Mouse (Mus musculus) megakaryocyte-erythroid progenitor cell, adult 5-6 weeks (primary cell): ENCODE data around the gene Ccl21a. TPM values are rescaled to one million over a fixed set of nuclear protein-coding genes. Genes with fewer than 3 reads are reported as not detected.
"Not testable (repeated sequence)": the region's sequence is repeated elsewhere in the genome, so short reads cannot be mapped to it uniquely, and the experiment has no call there.

Experiments
- ATAC-seq: replicated peaks from 2 replicates; pipeline ENCODE4 v1.8.0; 2016; ENCODE audit warnings: mild to moderate bottlenecking, inconsistent platforms; ENCODE audit not compliant: severe bottlenecking, poor library complexity, low FRiP score, low TSS enrichment
- total RNA-seq, 2 experiments: library from RNA; stranded (forward) in 1 of 2; stranded (reverse) in 1 of 2; fragments of 200-1000, 215-1000 nt in 1 of 2; fragments of >200 nt in 1 of 2; fragmentation: Nextera tagmentation in 1 of 2; gene quantifications; 2 replicates each; pipeline ENCODE4 v1.2.3; 2014 to 2017

Gene Ccl21a
- total RNA-seq (2014; fragmentation: Nextera tagmentation) (not detected in 2 replicates), total RNA-seq (2017) (not detected in 2 replicates)

- ATAC-seq = not testable (repeated sequence)
Measured at GRCm38 (mm10) chr4:42773893-42774292, at the start of gene Ccl21a. Gene Ccl21a (minus strand): TSS chr4:42773993.

GRCm38 (mm10) chr4:42756477-42756876 lies 17.3 kb downstream of the Ccl21a start, which contains the start of gene Ccl19:
Gene Ccl19 (minus strand): TSS chr4:42756577.
- not testable (repeated sequence) for ATAC-seq

GRCm38 (mm10) chr4:42735245-42735644 lies 38.5 kb downstream of the Ccl21a start, which contains the start of gene 4930578G10Rik:
Gene 4930578G10Rik (plus strand): TSS chr4:42735545.
- not testable (repeated sequence) for ATAC-seq

Other genes starting within 250 kb of the Ccl21a start
- gene Fam205a2, start 245.8 kb downstream of the Ccl21a start, total RNA-seq (2014; fragmentation: Nextera tagmentation) = not detected in 2 replicates
- 0.08 TPM in 1 of 2 replicates, not detected in the other for gene Fam205a2, start 245.8 kb downstream of the Ccl21a start, total RNA-seq (2017)
- not detected in 2 replicates for gene Gm10591, start 161.8 kb downstream of the Ccl21a start, total RNA-seq (2014; fragmentation: Nextera tagmentation)
- not detected in 2 replicates for gene Gm10591, start 161.8 kb downstream of the Ccl21a start, total RNA-seq (2017)
- not detected in 2 replicates for gene Gm2564, start 144.3 kb downstream of the Ccl21a start, total RNA-seq (2014; fragmentation: Nextera tagmentation)
- gene Gm2564, start 144.3 kb downstream of the Ccl21a start, total RNA-seq (2017) = not detected in 2 replicates
- gene Ccl27b, start 118.7 kb downstream of the Ccl21a start, total RNA-seq (2014; fragmentation: Nextera tagmentation) = not detected in 2 replicates
- not detected in 2 replicates for gene Ccl27b, start 118.7 kb downstream of the Ccl21a start, total RNA-seq (2017)
- not detected in 2 replicates for gene Il11ra2, start 112.1 kb downstream of the Ccl21a start, total RNA-seq (2014; fragmentation: Nextera tagmentation)
- gene Il11ra2, start 112.1 kb downstream of the Ccl21a start, total RNA-seq (2017) = not detected in 2 replicates
- gene 4930578G10Rik, start 38.4 kb downstream of the Ccl21a start, total RNA-seq (2014; fragmentation: Nextera tagmentation) = not detected in 2 replicates
- not detected in 2 replicates for gene 4930578G10Rik, start 38.4 kb downstream of the Ccl21a start, total RNA-seq (2017)
- gene Ccl19, start 17.4 kb downstream of the Ccl21a start, total RNA-seq (2014; fragmentation: Nextera tagmentation) = not detected in 2 replicates
- gene Ccl19, start 17.4 kb downstream of the Ccl21a start, total RNA-seq (2017) = not detected in 2 replicates
- 0.94 TPM in 1 of 2 replicates, not detected in the other for gene Fam205a1, start 79.9 kb upstream of the Ccl21a start, total RNA-seq (2014; fragmentation: Nextera tagmentation)
- gene Fam205a1, start 79.9 kb upstream of the Ccl21a start, total RNA-seq (2017) = not detected in 2 replicates
- gene Gm12394, start 82.8 kb upstream of the Ccl21a start, total RNA-seq (2014; fragmentation: Nextera tagmentation) = not detected in 2 replicates
- not detected in 2 replicates for gene Gm12394, start 82.8 kb upstream of the Ccl21a start, total RNA-seq (2017)
- not detected in 2 replicates for gene Fam205c, start 100.2 kb upstream of the Ccl21a start, total RNA-seq (2014; fragmentation: Nextera tagmentation)
- not detected in 2 replicates for gene Fam205c, start 100.2 kb upstream of the Ccl21a start, total RNA-seq (2017)
- not detected in 2 replicates for gene Phf24, start 142.7 kb upstream of the Ccl21a start, total RNA-seq (2014; fragmentation: Nextera tagmentation)
- gene Phf24, start 142.7 kb upstream of the Ccl21a start, total RNA-seq (2017) = 0.08 TPM in 1 of 2 replicates, not detected in the other
- gene Dnajb5, start 175.8 kb upstream of the Ccl21a start, total RNA-seq (2014; fragmentation: Nextera tagmentation) = 0.87 and 2.2 TPM in 2 replicates
- 0.09 TPM in 1 of 2 replicates, not detected in the other for gene Dnajb5, start 175.8 kb upstream of the Ccl21a start, total RNA-seq (2017)
- gene 1700022I11Rik, start 195.6 kb upstream of the Ccl21a start, total RNA-seq (2014; fragmentation: Nextera tagmentation) = not detected in 2 replicates
- 1.3 and 3.4 TPM in 2 replicates for gene 1700022I11Rik, start 195.6 kb upstream of the Ccl21a start, total RNA-seq (2017)
- 186 and 244 TPM in 2 replicates for gene Vcp, start 226.5 kb upstream of the Ccl21a start, total RNA-seq (2014; fragmentation: Nextera tagmentation)
- gene Vcp, start 226.5 kb upstream of the Ccl21a start, total RNA-seq (2017) = 269 and 346 TPM in 2 replicates
- 24.2 and 35.5 TPM in 2 replicates for gene Fancg, start 236.5 kb upstream of the Ccl21a start, total RNA-seq (2014; fragmentation: Nextera tagmentation)
- gene Fancg, start 236.5 kb upstream of the Ccl21a start, total RNA-seq (2017) = 8.3 and 8.5 TPM in 2 replicates